Comparison of ENCODE assay signal across 8 mouse cellular contexts in the genomic region with DNA sequence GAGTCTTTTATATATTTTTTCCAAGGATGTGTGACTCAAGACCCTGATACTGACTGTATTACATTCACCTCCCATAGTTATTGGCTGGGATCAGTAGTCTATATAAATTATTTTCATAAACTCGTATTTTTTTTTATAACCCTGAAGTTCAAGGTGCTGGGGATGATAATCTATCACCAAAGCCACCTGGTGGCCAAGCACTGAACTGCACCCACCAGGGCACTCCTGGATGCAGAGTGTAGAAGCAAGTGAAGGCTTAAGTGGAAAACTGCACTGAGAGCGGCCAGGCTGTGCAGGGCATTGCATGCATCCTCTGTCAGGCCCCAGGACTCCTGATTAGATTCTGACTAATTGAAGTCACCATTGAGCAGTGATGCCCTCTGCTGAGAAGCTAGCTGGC. TPM values are rescaled to one million over a fixed set of nuclear protein-coding genes. Genes with fewer than 3 reads are reported as not detected.
DNase-seq lines count a peak whose midpoint lies in the region; ATAC-seq and TF ChIP-seq lines count a peak whose summit lies in the region.

No protein-coding gene starts in this region.

- H3K4me1 ChIP-seq in heart, embryonic 12.5 days (replicated peaks), result no peaks in the 10 kb centered on the region
- H3K4me1 ChIP-seq in forebrain, postnatal 0 days (ENCODE audit: insufficient read depth), result no peaks in the 10 kb centered on the region
- H3K4me1 ChIP-seq in midbrain, embryonic 10.5 days, result peaks cover 53% of the 10 kb centered on the region

- H3K9ac ChIP-seq in heart, embryonic 12.5 days, result no peak overlapping the region
- H3K9ac ChIP-seq in forebrain, postnatal 0 days, result no peak overlapping the region

- ATAC-seq in heart, embryonic 12.5 days (ENCODE audit: insufficient number of reproducible peaks, low FRiP score), result no peak
- peak; percentile 72 for ATAC-seq in forebrain, postnatal 0 days

- WGBS in heart, embryonic 12.5 days, result 36% methylated on average over 2 of the region's 2 CpGs
- WGBS in forebrain, postnatal 0 days, result 41% methylated on average over 2 of the region's 2 CpGs
- WGBS in midbrain, embryonic 10.5 days, result 46% methylated on average over 2 of the region's 2 CpGs

- DNase-seq in heart, adult 18-20 months, result peak; percentile 27 to 59
- DNase-seq in ES-CJ7 (ENCODE audit: low read depth, low spot score), result peak; percentile 68
- DNase-seq in c-Kit-positive CD71-positive TER-119-positive erythroid progenitor cells, embryonic 14.5 days (ENCODE audit: low spot score), result peak; percentile 51
- DNase-seq in forebrain, postnatal 0 days, result peak; percentile 84
- DNase-seq in layer of hippocampus, postnatal 25 days (ENCODE audit: extremely low spot score in 1 of 2, low spot score in 1 of 2), result peak; percentile 58 to 87
- DNase-seq in midbrain, embryonic 10.5 days (ENCODE audit: low spot score), result peak; percentile 75
- peak; percentile 58 to 86 for DNase-seq in spleen, postnatal 4 days (ENCODE audit: low spot score in 2 of 2)

- TF ChIP-seq CTCF in forebrain, postnatal 0 days (IDR thresholded peaks at IDR 0.05; ENCODE audit: low read depth), result peak; percentile 91

- H3K9me3 ChIP-seq in heart, embryonic 12.5 days (replicated peaks), result no peaks in the 10 kb centered on the region
- H3K9me3 ChIP-seq in forebrain, postnatal 0 days (ENCODE audit: low read length), result no peaks in the 10 kb centered on the region
- no peaks in the 10 kb centered on the region for H3K9me3 ChIP-seq in midbrain, embryonic 10.5 days (replicated peaks)

- peaks cover 98% of the 10 kb centered on the region for H3K27me3 ChIP-seq in heart, embryonic 12.5 days (replicated peaks)
- no peaks in the 10 kb centered on the region for H3K27me3 ChIP-seq in forebrain, postnatal 0 days (ENCODE audit: insufficient read depth, low read length)
- peaks cover 82% of the 10 kb centered on the region for H3K27me3 ChIP-seq in midbrain, embryonic 10.5 days (ENCODE audit: low read depth, poor library complexity, severe bottlenecking)

- H3K4me3 ChIP-seq in heart, embryonic 12.5 days, result no peak overlapping the region
- no peak overlapping the region for H3K4me3 ChIP-seq in forebrain, postnatal 0 days (ENCODE audit: low read depth, low read length)
- H3K4me3 ChIP-seq in midbrain, embryonic 10.5 days, result no peak overlapping the region

- H3K4me2 ChIP-seq in heart, embryonic 12.5 days, result no peak overlapping the region
- no peak overlapping the region for H3K4me2 ChIP-seq in forebrain, postnatal 0 days (ENCODE audit: low read depth)

- no peak overlapping the region for H3K27ac ChIP-seq in heart, embryonic 12.5 days (ENCODE audit: poor library complexity, severe bottlenecking)
- no peak overlapping the region for H3K27ac ChIP-seq in forebrain, postnatal 0 days (ENCODE audit: low read depth, low read length)
- no peak overlapping the region for H3K27ac ChIP-seq in midbrain, embryonic 10.5 days (replicated peaks)

- no peaks in the 10 kb centered on the region for H3K36me3 ChIP-seq in heart, embryonic 12.5 days
- H3K36me3 ChIP-seq in forebrain, postnatal 0 days (ENCODE audit: insufficient read depth), result peaks cover 8% of the 10 kb centered on the region; the same call in 1 of the 2 replicates
- H3K36me3 ChIP-seq in midbrain, embryonic 10.5 days, result no peaks in the 10 kb centered on the region

RNA-seq across cellular contexts. Expression of a gene that starts 21.9 kb away (rescaled TPM):
- total RNA-seq in heart, adult 18-20 months (2021), result not detected
- polyA plus RNA-seq in heart, embryonic 12.5 days (2016; fragmentation: Nextera tagmentation; extraction: Ambion mirVana), result not detected in 2 replicates
- total RNA-seq in forebrain, postnatal 0 days (2014; rRNA removed), result not detected in 2 replicates
- polyA plus RNA-seq in forebrain, postnatal 0 days (2015; fragmentation: Nextera tagmentation; extraction: Ambion mirVana), result 0.11 TPM in 1 of 2 replicates, not detected in the other
- not detected for total RNA-seq in layer of hippocampus, postnatal 25 days (2021)
- 0.06 and 0.12 TPM in 2 replicates for polyA plus RNA-seq in midbrain, embryonic 10.5 days (2016; fragmentation: Nextera tagmentation; extraction: Ambion mirVana)

RNA-seq across cellular contexts. Expression of a gene that starts 32.6 kb away (rescaled TPM):
- total RNA-seq in heart, adult 18-20 months (2021), result under 1 TPM; 0.42 to 0.87 TPM
- polyA plus RNA-seq in heart, embryonic 12.5 days (2016; fragmentation: Nextera tagmentation; extraction: Ambion mirVana), result 3.0 and 3.4 TPM in 2 replicates
- total RNA-seq in forebrain, postnatal 0 days (2014; rRNA removed), result 132 and 138 TPM in 2 replicates
- polyA plus RNA-seq in forebrain, postnatal 0 days (2015; fragmentation: Nextera tagmentation; extraction: Ambion mirVana), result 128 and 132 TPM in 2 replicates
- total RNA-seq in layer of hippocampus, postnatal 25 days (2021), result 100 to 1,000 TPM; 211 to 216 TPM
- 17.7 and 22.0 TPM in 2 replicates for polyA plus RNA-seq in midbrain, embryonic 10.5 days (2016; fragmentation: Nextera tagmentation; extraction: Ambion mirVana)

Comparison
In these comparisons a context has a peak if more than half of its experiments do, and no peak if none do; other contexts are left out.
1. RNA of a gene that starts 32.6 kb away (total RNA-seq): 211 to 216 TPM in layer of hippocampus, postnatal 25 days and 132 to 138 TPM in forebrain, postnatal 0 days; 0.42 to 0.87 TPM in heart, adult 18-20 months; every median in the first group is over 10 times any median in the second.
2. Peak in every context shown above with its lines, with median percentiles within 50 percentile points of each other: DNase-seq.